Mouse (Mus musculus) kidney, embryonic 14.5 days (tissue): ENCODE measurements around the gene Hist1h2ab. TPM values are rescaled to one million over a fixed set of nuclear protein-coding genes. Genes with fewer than 3 reads are reported as not detected.
"Not testable (repeated sequence)": the region's sequence is repeated elsewhere in the genome, so short reads cannot be mapped to it uniquely, and the experiment has no call there.

Experiments
- ATAC-seq: fragments of 200-750 bp; cut with Nextera tagmentation; 2 replicates; pipeline ENCODE4 v1.8.0; 2017; ENCODE audit warnings: moderate number of reproducible peaks, mild to moderate bottlenecking, moderate TSS enrichment, moderate library complexity; ENCODE audit not compliant: low FRiP score, low TSS enrichment
- H3K27ac ChIP-seq: fragments of 300-500 bp; sonication (generic); 2 replicates; pipeline ENCODE4 v1.5.1; 2014; ENCODE audit warnings: low read depth, mild to moderate bottlenecking, low read length, moderate library complexity, mixed read lengths
- H3K27me3 ChIP-seq: fragments of 300-500 bp; sonication (generic); 2 replicates; pipeline ENCODE4 v1.6.1; 2014; ENCODE audit warnings: mild to moderate bottlenecking, low read length; ENCODE audit not compliant: control insufficient read depth, insufficient read depth
- H3K36me3 ChIP-seq: fragments of 300-500 bp; sonication (generic); 2 replicates; pipeline ENCODE4 v1.6.1; 2014; ENCODE audit warnings: low read length, mixed read lengths; ENCODE audit not compliant: control insufficient read depth, insufficient read depth
- H3K4me1 ChIP-seq: fragments of 300-500 bp; sonication (generic); 2 replicates; pipeline ENCODE4 v1.6.1; 2014; ENCODE audit warnings: low read length, mixed read lengths; ENCODE audit not compliant: control insufficient read depth, insufficient read depth
- H3K4me2 ChIP-seq: fragments of 300-500 bp; sonication (generic); replicated peaks from 2 replicates; pipeline ENCODE4 v1.6.1; 2014; ENCODE audit warnings: low read depth, mild to moderate bottlenecking, low read length
- H3K4me3 ChIP-seq: fragments of 300-500 bp; sonication (generic); 2 replicates; pipeline ENCODE4 v1.5.1; 2014; ENCODE audit warnings: mild to moderate bottlenecking, low read length
- H3K9ac ChIP-seq: fragments of 300-500 bp; sonication (generic); 2 replicates; pipeline ENCODE4 v1.6.1; 2014; ENCODE audit warnings: low read depth, mild to moderate bottlenecking, low read length, moderate library complexity
- H3K9me3 ChIP-seq: fragments of 300-500 bp; sonication (generic); 2 replicates; pipeline ENCODE4 v1.6.1; 2016; ENCODE audit warnings: low read length; ENCODE audit not compliant: control insufficient read depth
- WGBS: fragments of 180-500 bp; shearing (Covaris S2); extraction: QIAGEN DNeasy Blood & Tissue Kit; methylation state at CpG from one replicate; pipeline ENCODE4 v1.1.7; 2014; 5-methylcytosine and 5-hydroxymethylcytosine counted together
- polyA plus RNA-seq: library from polyadenylated mRNA; unstranded; fragments of >200 nt; fragmentation: Nextera tagmentation; extraction: Ambion mirVana; gene quantifications from 2 replicates; pipeline ENCODE4 v1.2.1, GENCODE M21; 2014

The Hist1h2ab gene
- polyA plus RNA-seq, 1 experiment from 2014 or later = 70.3 TPM

- ATAC-seq = no peak
- peak overlapping the region; percentile 99 for H3K27ac ChIP-seq
- H3K27me3 ChIP-seq = no peaks in the 10 kb centered on the region
- WGBS = 22% methylated on average over 13 of the region's 13 CpGs
- peak overlapping the region; percentile 51 for H3K4me3 ChIP-seq
- H3K36me3 ChIP-seq = no peaks in the 10 kb centered on the region
- peak overlapping the region; percentile 72 for H3K4me2 ChIP-seq
- H3K4me1 ChIP-seq = peaks cover 13% of the 10 kb centered on the region; the same call in 1 of the 2 replicates
- peak overlapping the region; percentile 74 for H3K9ac ChIP-seq
- H3K9me3 ChIP-seq = no peaks in the 10 kb centered on the region
Observed at GRCm38 (mm10) chr13:23740256-23740840, 10.6 kb upstream of the Hist1h2ab start.

- Histone ChIP-seq H3K36me3 (no peaks in the 10 kb centered on the region), H3K4me2 (peak overlapping the region; percentile 72), H3K4me3 (peak overlapping the region; percentile 51; the same call in 1 of the 2 replicates), H3K9ac (peak overlapping the region; percentile 74; the same call in 1 of the 2 replicates), H3K4me1 (peaks cover 13% of the 10 kb centered on the region; the same call in 1 of the 2 replicates), H3K27ac (peak overlapping the region; percentile 99; the same call in 1 of the 2 replicates), H3K9me3 (no peaks in the 10 kb centered on the region), H3K27me3 (no peaks in the 10 kb centered on the region)
- 47% methylated on average over 5 of the region's 5 CpGs for WGBS
- no peak for ATAC-seq
Observed at GRCm38 (mm10) chr13:23740910-23741309, 10.0 kb upstream of the Hist1h2ab start.

GRCm38 (mm10) chr13:23742007-23742406 lies 8.9 kb upstream of the Hist1h2ab start:
- Histone ChIP-seq H3K9ac (no peak overlapping the region), H3K27ac (no peak overlapping the region), H3K4me3 (no peak overlapping the region), H3K9me3 (no peaks in the 10 kb centered on the region), H3K4me2 (no peak overlapping the region), H3K4me1 (peaks cover 13% of the 10 kb centered on the region; the same call in 1 of the 2 replicates), H3K36me3 (no peaks in the 10 kb centered on the region), H3K27me3 (no peaks in the 10 kb centered on the region)
- no peak for ATAC-seq

DNA sequence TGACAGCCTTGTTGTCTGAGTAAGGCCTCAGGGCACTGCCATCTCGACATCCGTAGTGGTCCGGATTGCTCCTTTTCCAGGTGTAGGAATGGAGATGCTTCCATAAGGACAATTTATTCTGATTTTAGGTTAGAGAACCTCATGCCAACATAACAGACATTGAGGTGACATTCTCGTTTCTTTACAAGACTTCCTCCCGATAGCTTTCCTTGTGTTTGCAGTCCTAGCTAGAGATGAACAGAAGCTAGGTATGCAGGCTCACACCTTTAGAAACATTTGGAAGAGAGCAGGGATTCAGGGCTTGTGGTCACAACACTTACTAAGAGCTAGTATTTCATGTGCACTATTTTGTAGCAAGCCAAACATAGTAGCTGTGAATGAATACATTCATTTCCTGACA lies 7.7 kb upstream of the Hist1h2ab start:
- Histone ChIP-seq H3K27me3 (no peaks in the 10 kb centered on the region), H3K36me3 (no peaks in the 10 kb centered on the region), H3K4me1 (peaks cover 17% of the 10 kb centered on the region; the same call in 1 of the 2 replicates), H3K4me3 (no peak overlapping the region), H3K9ac (no peak overlapping the region), H3K9me3 (no peaks in the 10 kb centered on the region), H3K27ac (no peak overlapping the region), H3K4me2 (no peak overlapping the region)
- WGBS = 88% methylated on average over 5 of the region's 5 CpGs
- ATAC-seq = no peak

DNA sequence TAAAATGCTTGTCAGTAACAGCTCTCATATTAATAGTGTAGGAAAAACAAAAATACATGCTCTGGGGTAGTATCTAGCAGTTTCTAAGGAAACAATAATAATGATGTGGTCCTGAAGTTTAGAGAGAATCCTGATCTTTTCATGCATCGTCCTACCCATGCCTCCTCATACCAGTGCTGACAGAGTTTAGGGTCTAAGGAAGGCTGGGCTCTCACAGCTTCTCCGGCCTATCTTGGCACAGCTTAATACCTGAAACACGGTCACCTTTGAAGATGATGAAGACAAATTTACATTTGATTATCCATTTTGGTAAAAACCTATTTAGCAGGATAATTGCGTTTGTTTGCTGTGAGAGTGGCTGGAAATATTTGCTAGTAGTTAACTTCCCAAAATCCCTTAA lies 7.0 kb upstream of the Hist1h2ab start:
- Histone ChIP-seq H3K27me3 (no peaks in the 10 kb centered on the region), H3K4me1 (peaks cover 21% of the 10 kb centered on the region; the same call in 1 of the 2 replicates), H3K4me3 (peak overlapping the region; percentile 41), H3K9ac (peak overlapping the region; percentile 75), H3K9me3 (no peaks in the 10 kb centered on the region), H3K4me2 (peak overlapping the region; percentile 67), H3K27ac (peak overlapping the region; percentile 98; the same call in 1 of the 2 replicates), H3K36me3 (no peaks in the 10 kb centered on the region)
- WGBS = 48% methylated on average over 4 of the region's 4 CpGs
- ATAC-seq = no peak

GRCm38 (mm10) chr13:23744421-23745380 lies 6.2 kb upstream of the Hist1h2ab start:
- 2% methylated on average over 13 of the region's 36 CpGs for WGBS
- H3K27ac ChIP-seq = peak overlapping the region; percentile 98
- peak overlapping the region; percentile 75 for H3K9ac ChIP-seq
- peaks cover 21% of the 10 kb centered on the region; the same call in 1 of the 2 replicates for H3K4me1 ChIP-seq
- no peaks in the 10 kb centered on the region for H3K9me3 ChIP-seq
- H3K4me3 ChIP-seq = peak overlapping the region; percentile 41
- H3K4me2 ChIP-seq = peak overlapping the region; percentile 67
- no peak for ATAC-seq
- no peaks in the 10 kb centered on the region for H3K27me3 ChIP-seq
- H3K36me3 ChIP-seq = no peaks in the 10 kb centered on the region

GRCm38 (mm10) chr13:23745381-23746161 lies 5.4 kb upstream of the Hist1h2ab start, which contains the start of gene Hist1h3c:
TSS of gene Hist1h3c (minus strand) at chr13:23745602.
- peak within 1 kb of the TSS; percentile 98 for H3K27ac ChIP-seq
- H3K36me3 ChIP-seq = no peaks in the 10 kb centered on the region
- WGBS = 1% methylated on average over 21 of the region's 28 CpGs
- peak within 1 kb of the TSS; percentile 67 for H3K4me2 ChIP-seq
- no peaks in the 10 kb centered on the region for H3K27me3 ChIP-seq
- peak within 1 kb of the TSS; percentile 45 for H3K4me3 ChIP-seq
- H3K9ac ChIP-seq = peak within 1 kb of the TSS; percentile 75
- H3K4me1 ChIP-seq = peaks cover 18% of the 10 kb centered on the region; the same call in 1 of the 2 replicates
- no peaks in the 10 kb centered on the region for H3K9me3 ChIP-seq
- ATAC-seq = peak; percentile 75

DNA sequence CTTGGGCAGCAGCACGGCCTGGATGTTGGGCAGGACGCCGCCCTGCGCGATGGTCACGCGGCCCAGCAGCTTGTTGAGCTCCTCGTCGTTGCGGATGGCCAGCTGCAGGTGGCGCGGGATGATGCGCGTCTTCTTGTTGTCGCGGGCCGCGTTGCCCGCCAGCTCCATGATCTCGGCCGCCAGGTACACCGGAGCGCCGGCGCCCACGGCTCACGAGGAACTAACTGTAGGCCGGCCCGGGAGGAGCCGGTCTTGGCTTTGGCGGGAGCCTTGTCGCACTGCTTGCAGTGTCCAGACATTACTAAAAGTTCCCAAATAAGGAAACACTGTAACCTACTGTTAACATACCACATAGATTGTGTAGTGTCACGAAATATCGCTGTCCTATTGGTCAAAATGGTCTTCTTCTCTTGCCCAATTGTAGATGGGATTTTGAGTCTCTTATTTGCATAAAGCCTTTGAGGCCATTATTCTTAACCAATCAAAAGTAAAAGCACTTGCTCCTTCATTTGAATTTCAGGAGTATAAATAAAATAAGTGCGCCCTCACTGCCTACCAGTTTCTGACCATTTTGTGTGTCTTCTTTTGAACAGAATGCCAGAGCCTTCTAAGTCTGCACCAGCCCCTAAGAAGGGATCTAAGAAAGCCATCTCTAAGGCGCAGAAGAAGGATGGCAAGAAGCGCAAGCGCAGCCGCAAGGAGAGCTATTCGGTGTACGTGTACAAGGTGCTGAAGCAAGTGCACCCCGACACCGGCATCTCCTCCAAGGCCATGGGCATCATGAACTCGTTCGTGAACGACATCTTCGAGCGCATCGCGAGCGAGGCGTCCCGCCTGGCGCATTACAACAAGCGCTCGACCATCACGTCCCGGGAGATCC lies 4.5 kb upstream of the Hist1h2ab start, which contains the start of gene Hist1h2bb:
Gene Hist1h2bb (plus strand): TSS at position 534 of the 880 bp plus-strand sequence.
- under 1% methylated on average over 37 of the region's 58 CpGs for WGBS
- not testable (repeated sequence) for H3K36me3 ChIP-seq, H3K27me3 ChIP-seq, H3K9me3 ChIP-seq
- peak; percentile 95 for ATAC-seq
- H3K9ac ChIP-seq = peak within 1 kb of the TSS; percentile 73
- H3K27ac ChIP-seq = peak within 1 kb of the TSS; percentile 98
- H3K4me1 ChIP-seq = peaks cover 14% of the 10 kb centered on the region; the same call in 1 of the 2 replicates
- peak within 1 kb of the TSS; percentile 67 for H3K4me2 ChIP-seq
- H3K4me3 ChIP-seq = peak within 1 kb of the TSS; percentile 45
